Mouse (Mus musculus): ENCODE data around the gene Zbtb5. TPM values are rescaled to one million over a fixed set of nuclear protein-coding genes. Genes with fewer than 3 reads are reported as not detected.

Zbtb5 gene
- polyA plus RNA-seq, 1 experiment = 6.3 TPM

DNA sequence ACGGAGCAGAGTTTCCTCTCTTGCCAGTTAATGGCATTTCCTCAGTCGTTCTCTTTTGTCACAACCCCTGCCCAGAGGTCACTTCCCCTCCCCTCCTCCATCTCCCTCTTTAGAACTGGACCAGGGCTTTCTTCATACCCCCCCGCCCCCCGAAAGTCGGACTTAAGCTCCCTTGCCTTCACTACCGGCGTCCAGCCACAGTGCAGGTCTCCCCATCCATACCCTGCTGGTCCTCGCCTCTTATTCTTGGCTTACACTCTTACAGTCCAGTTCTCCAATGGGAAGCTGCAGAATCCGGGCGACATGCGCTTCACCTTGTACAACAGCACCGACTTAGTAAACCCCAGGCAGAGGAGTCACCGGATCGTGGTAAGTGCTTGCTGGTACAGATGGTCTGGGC is 6.8 kb upstream of the Zbtb5 start:
- no peaks in the 10 kb centered on the region for H3K27me3 ChIP-seq (ENCODE audit: control insufficient read depth, insufficient read depth, low read length)
- no peak overlapping the region for H3K27ac ChIP-seq (ENCODE audit: insufficient read depth, low read depth, low read length)
- WGBS = 2% methylated on average over 14 of the region's 14 CpGs
- H3K36me3 ChIP-seq (ENCODE audit: control insufficient read depth, insufficient read depth, low read length) = peaks cover 2% of the 10 kb centered on the region; the same call in 1 of the 2 replicates
- no peaks in the 10 kb centered on the region for H3K4me1 ChIP-seq (ENCODE audit: control insufficient read depth, insufficient read depth, insufficient read length, low read length)
- H3K4me3 ChIP-seq (ENCODE audit: low read depth, low read length) = peak overlapping the region; percentile 89
- TF ChIP-seq CTCF (IDR thresholded peaks at IDR 0.05; ENCODE audit: extremely low read depth, insufficient read length, insufficient replicate concordance, low read depth, low read length) (no peak), POLR2A (IDR thresholded peaks at IDR 0.05; ENCODE audit: low read depth, low read length) (no peak)

DNA sequence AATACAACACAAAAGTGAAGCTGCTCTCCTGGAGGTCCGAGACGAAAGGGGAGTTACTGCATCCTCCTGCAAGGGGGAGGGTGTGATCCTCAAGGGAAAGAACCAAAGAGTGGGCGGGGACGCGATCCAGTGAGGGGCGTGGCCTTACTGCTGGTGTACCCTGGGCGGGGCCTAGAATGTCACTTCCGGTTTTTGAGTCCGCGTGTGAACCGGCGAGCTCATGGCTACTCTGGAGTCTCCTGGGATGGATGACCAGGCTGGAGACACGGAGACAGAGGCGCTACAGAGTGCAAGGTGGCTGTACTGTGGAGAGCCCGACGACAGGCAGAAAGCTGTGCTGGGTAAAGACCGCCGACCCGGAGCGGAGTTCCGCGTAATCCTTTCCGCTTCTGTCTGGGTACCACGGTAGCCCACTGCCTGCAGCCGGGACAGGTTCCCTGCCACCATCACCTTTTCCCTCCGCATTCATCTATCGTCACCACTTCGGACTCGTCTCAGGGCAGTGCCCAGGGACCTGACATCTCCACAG is 6.3 kb upstream of the Zbtb5 start, which contains the start of gene Polr1e:
Gene Polr1e, plus strand, starts transcription at position 132 of the 529 bp plus-strand sequence.
- no peak within 1 kb of the TSS for H3K27ac ChIP-seq (ENCODE audit: insufficient read depth, low read depth, low read length)
- H3K4me1 ChIP-seq (ENCODE audit: control insufficient read depth, insufficient read depth, insufficient read length, low read length) = no peaks in the 10 kb centered on the region
- under 1% methylated on average over 29 of the region's 29 CpGs for WGBS
- peak within 1 kb of the TSS; percentile 89 for H3K4me3 ChIP-seq (ENCODE audit: low read depth, low read length)
- TF ChIP-seq CTCF (IDR thresholded peaks at IDR 0.05; ENCODE audit: extremely low read depth, insufficient read length, insufficient replicate concordance, low read depth, low read length) = no peak
- TF ChIP-seq POLR2A (IDR thresholded peaks at IDR 0.05; ENCODE audit: low read depth, low read length) = no peak
- no peaks in the 10 kb centered on the region for H3K27me3 ChIP-seq (ENCODE audit: control insufficient read depth, insufficient read depth, low read length)
- no peaks in the 10 kb centered on the region for H3K36me3 ChIP-seq (ENCODE audit: control insufficient read depth, insufficient read depth, low read length)

DNA sequence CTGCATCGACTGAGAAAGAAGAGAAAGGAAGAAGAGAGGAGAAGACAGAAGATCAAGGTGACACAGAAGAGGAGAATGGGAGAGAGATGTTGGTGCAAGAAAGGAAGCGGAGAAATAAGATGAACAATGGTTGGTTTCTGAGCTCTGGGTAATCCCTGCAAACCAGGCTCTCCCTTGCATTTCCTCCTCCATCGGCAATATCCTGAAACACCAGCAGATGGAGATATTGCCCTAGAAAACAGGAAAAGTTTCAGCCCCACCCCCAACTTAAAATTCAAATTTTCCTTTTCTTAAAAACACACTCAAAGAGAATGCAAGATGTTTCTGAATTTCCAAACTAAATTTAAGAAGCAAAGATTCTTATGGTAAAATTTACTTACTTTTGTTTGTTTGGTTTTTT is 3.4 kb upstream of the Zbtb5 start:
- Histone ChIP-seq H3K27me3 (ENCODE audit: control insufficient read depth, insufficient read depth, low read length) (no peaks in the 10 kb centered on the region), H3K4me1 (ENCODE audit: control insufficient read depth, insufficient read depth, insufficient read length, low read length) (no peaks in the 10 kb centered on the region), H3K27ac (ENCODE audit: insufficient read depth, low read depth, low read length) (no peak overlapping the region), H3K4me3 (ENCODE audit: low read depth, low read length) (no peak overlapping the region), H3K36me3 (ENCODE audit: control insufficient read depth, insufficient read depth, low read length) (no peaks in the 10 kb centered on the region)
- no peak for TF ChIP-seq POLR2A (IDR thresholded peaks at IDR 0.05; ENCODE audit: low read depth, low read length)
- no peak for TF ChIP-seq CTCF (IDR thresholded peaks at IDR 0.05; ENCODE audit: extremely low read depth, insufficient read length, insufficient replicate concordance, low read depth, low read length)
- 7% methylated on average over 3 of the region's 3 CpGs for WGBS

DNA sequence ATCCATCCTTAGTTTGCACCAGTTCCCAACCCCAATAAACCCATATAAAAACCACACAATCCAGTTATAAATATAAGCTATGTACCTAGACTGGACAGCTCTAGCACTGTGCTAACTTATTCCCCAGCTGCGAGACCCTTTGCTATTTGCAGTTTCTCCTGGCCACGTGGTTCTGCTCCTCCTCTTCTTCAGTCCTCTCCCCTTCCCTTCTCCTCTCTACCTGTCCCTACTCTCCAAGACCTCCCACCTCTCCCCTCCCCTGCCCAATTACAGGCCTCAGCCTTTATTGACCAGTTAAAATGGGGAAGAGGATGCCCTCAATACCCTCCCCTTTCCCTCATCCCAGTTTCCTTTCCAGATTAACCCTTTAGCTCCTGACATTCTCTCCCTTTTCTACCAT is 1.3 kb upstream of the Zbtb5 start:
- Histone ChIP-seq H3K4me1 (ENCODE audit: control insufficient read depth, insufficient read depth, insufficient read length, low read length) (no peaks in the 10 kb centered on the region), H3K4me3 (ENCODE audit: low read depth, low read length) (no peak overlapping the region), H3K36me3 (ENCODE audit: control insufficient read depth, insufficient read depth, low read length) (no peaks in the 10 kb centered on the region), H3K27me3 (ENCODE audit: control insufficient read depth, insufficient read depth, low read length) (no peaks in the 10 kb centered on the region), H3K27ac (ENCODE audit: insufficient read depth, low read depth, low read length) (peak overlapping the region; percentile 83; the same call in 1 of the 2 replicates)
- TF ChIP-seq POLR2A (IDR thresholded peaks at IDR 0.05; ENCODE audit: low read depth, low read length) (no peak), CTCF (IDR thresholded peaks at IDR 0.05; ENCODE audit: extremely low read depth, insufficient read length, insufficient replicate concordance, low read depth, low read length) (no peak)
- WGBS = 4% methylated on average over 2 of the region's 2 CpGs

DNA sequence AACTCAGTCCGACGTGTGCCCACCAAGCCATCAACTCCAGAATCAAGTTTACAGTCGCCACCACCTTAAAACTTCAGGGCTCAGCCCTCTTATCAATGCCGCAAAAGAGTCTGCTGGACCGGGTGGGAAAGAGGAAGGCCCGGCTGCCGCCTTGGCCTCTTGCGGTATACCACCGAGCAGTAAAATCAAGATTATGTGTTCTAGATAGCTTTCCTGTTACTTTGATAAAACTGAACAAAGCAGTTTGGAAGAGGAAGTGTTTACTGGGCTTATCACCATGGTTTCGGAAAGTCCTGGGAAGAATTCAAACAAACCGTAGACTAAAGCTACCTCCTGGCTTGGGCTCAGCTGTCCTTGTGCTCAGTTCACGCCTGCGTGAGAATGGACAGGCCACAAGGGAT is 819 bp upstream of the Zbtb5 start:
- Histone ChIP-seq H3K36me3 (ENCODE audit: control insufficient read depth, insufficient read depth, low read length) (no peaks in the 10 kb centered on the region), H3K27ac (ENCODE audit: insufficient read depth, low read depth, low read length) (peak overlapping the region; percentile 83), H3K4me1 (ENCODE audit: control insufficient read depth, insufficient read depth, insufficient read length, low read length) (no peaks in the 10 kb centered on the region), H3K27me3 (ENCODE audit: control insufficient read depth, insufficient read depth, low read length) (no peaks in the 10 kb centered on the region), H3K4me3 (ENCODE audit: low read depth, low read length) (peak overlapping the region; percentile 65)
- TF ChIP-seq CTCF (IDR thresholded peaks at IDR 0.05; ENCODE audit: extremely low read depth, insufficient read length, insufficient replicate concordance, low read depth, low read length) (no peak), POLR2A (IDR thresholded peaks at IDR 0.05; ENCODE audit: low read depth, low read length) (no peak)
- WGBS = under 1% methylated on average over 13 of the region's 13 CpGs

DNA sequence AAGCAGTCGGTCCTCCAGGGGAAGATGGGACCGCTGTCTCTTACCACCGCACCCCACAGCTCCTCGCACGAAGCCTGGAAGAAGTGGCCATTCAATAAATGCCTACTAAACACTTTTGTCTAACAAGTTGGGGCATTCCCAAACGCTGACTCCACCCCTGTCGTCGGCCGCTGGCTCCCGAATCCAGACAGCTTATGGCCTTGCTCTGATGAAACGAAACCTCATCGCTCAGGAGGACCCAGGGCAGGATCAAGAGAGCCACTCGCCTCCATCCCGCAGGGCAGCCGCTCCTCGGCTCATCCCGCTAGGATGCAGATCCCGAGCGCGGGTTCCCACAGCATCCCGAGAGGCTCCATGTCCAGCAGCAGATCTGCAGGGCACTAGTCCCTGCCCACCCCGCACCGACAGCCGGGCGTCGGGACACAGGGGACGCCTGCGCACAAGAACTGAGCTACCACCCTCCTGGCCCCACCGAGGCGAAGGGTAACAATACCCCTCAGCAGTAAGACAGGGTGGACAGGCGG is 569 bp downstream of the Zbtb5 start:
- Histone ChIP-seq H3K27ac (ENCODE audit: insufficient read depth, low read depth, low read length) (peak overlapping the region; percentile 83), H3K4me3 (ENCODE audit: low read depth, low read length) (peak overlapping the region; percentile 81), H3K27me3 (ENCODE audit: control insufficient read depth, insufficient read depth, low read length) (no peaks in the 10 kb centered on the region), H3K4me1 (ENCODE audit: control insufficient read depth, insufficient read depth, insufficient read length, low read length) (no peaks in the 10 kb centered on the region), H3K36me3 (ENCODE audit: control insufficient read depth, insufficient read depth, low read length) (no peaks in the 10 kb centered on the region)
- under 1% methylated on average over 31 of the region's 31 CpGs for WGBS
- TF ChIP-seq CTCF (IDR thresholded peaks at IDR 0.05; ENCODE audit: extremely low read depth, insufficient read length, insufficient replicate concordance, low read depth, low read length) (no peak), POLR2A (IDR thresholded peaks at IDR 0.05; ENCODE audit: low read depth, low read length) (peak; percentile 44; the same call in 1 of the 2 replicates)

DNA sequence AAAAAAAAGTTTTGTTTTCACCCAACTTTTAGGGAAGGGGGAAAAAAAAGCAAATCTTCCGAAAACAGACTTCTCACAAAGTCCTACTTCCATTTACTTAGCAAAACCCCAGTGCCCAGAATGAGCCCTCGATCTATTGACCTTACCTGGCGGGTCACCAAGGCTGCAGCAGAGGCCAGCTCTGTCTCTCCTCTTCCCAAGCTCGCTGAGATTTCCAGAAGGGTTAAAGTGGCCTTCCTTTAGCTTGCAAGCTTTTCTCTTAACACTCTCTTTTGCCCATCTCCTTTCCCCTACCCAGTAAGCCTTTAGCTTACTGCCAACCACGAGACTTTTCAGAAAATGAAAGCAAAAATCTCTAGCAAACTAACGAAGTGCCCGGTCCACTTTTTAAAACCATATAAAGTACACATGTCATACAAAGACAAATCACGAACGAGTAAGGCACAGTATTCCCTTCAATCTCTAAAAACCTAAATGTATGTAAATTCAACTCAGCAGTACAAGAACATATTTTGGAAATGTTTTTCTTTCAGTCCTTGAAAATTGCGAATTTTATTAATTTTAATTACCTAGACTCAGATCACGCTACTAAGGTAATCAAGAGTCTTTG is 1.3 kb downstream of the Zbtb5 start:
- WGBS = 2% methylated on average over 11 of the region's 11 CpGs
- Histone ChIP-seq H3K27ac (ENCODE audit: insufficient read depth, low read depth, low read length) (peak overlapping the region; percentile 83; the same call in 1 of the 2 replicates), H3K27me3 (ENCODE audit: control insufficient read depth, insufficient read depth, low read length) (no peaks in the 10 kb centered on the region), H3K4me3 (ENCODE audit: low read depth, low read length) (peak overlapping the region; percentile 47), H3K4me1 (ENCODE audit: control insufficient read depth, insufficient read depth, insufficient read length, low read length) (no peaks in the 10 kb centered on the region), H3K36me3 (ENCODE audit: control insufficient read depth, insufficient read depth, low read length) (no peaks in the 10 kb centered on the region)
- TF ChIP-seq POLR2A (IDR thresholded peaks at IDR 0.05; ENCODE audit: low read depth, low read length) = no peak
- no peak for TF ChIP-seq CTCF (IDR thresholded peaks at IDR 0.05; ENCODE audit: extremely low read depth, insufficient read length, insufficient replicate concordance, low read depth, low read length)

Measured in small intestine, adult 2 months (tissue).